Mouse (Mus musculus) hindbrain, embryonic 14.5 days (tissue): ENCODE measurements around the gene Adamts9. TPM values are rescaled to one million over a fixed set of nuclear protein-coding genes. Genes with fewer than 3 reads are reported as not detected.
A peak's percentile ranks its signal among the peaks of the same experiment; 100 is the strongest.

Source experiments
- ATAC-seq: fragments of 200-750 bp; cut with Nextera tagmentation; 2 replicates; pipeline ENCODE4 v1.8.0; 2017; ENCODE audit warnings: moderate number of reproducible peaks, mild to moderate bottlenecking, moderate TSS enrichment, moderate library complexity; ENCODE audit not compliant: low FRiP score
- DNase-seq: peaks from one replicate; pipeline ENCODE4 v3.0.0-alpha.2; 2015; ENCODE audit warnings: low spot score
- H3K27ac ChIP-seq: fragments of 300-500 bp; sonication (generic); 2 replicates; pipeline ENCODE4 v1.5.1; 2014; ENCODE audit warnings: mild to moderate bottlenecking, moderate library complexity
- H3K27me3 ChIP-seq: fragments of 300-500 bp; sonication (generic); 2 replicates; pipeline ENCODE4 v1.6.1; 2014; ENCODE audit warnings: mild to moderate bottlenecking, low read length, mixed read lengths; ENCODE audit not compliant: control insufficient read depth, insufficient read depth
- H3K36me3 ChIP-seq: fragments of 300-500 bp; sonication (generic); replicated peaks from 2 replicates; pipeline ENCODE4 v1.6.1; 2014; ENCODE audit not compliant: control insufficient read depth, insufficient read depth
- H3K4me1 ChIP-seq: fragments of 300-500 bp; sonication (generic); replicated peaks from 2 replicates; pipeline ENCODE4 v1.6.1; 2014; ENCODE audit warnings: antibody characterized with exemption, low read length, mixed read lengths; ENCODE audit not compliant: control insufficient read depth, insufficient read depth
- H3K4me2 ChIP-seq: fragments of 300-500 bp; sonication (generic); replicated peaks from 2 replicates; pipeline ENCODE4 v1.6.1; 2014; ENCODE audit warnings: mild to moderate bottlenecking, moderate library complexity
- H3K4me3 ChIP-seq: fragments of 300-500 bp; sonication (generic); replicated peaks from 2 replicates; pipeline ENCODE4 v1.5.1; 2014; ENCODE audit warnings: mild to moderate bottlenecking, low read length
- H3K9ac ChIP-seq: fragments of 300-500 bp; sonication (generic); 2 replicates; pipeline ENCODE4 v1.6.1; 2014
- H3K9me3 ChIP-seq: fragments of 300-500 bp; sonication (generic); 2 replicates; pipeline ENCODE4 v1.6.1; 2016; ENCODE audit warnings: low read length; ENCODE audit not compliant: control insufficient read depth
- WGBS: fragments of 180-500 bp; shearing (Covaris S2); extraction: QIAGEN DNeasy Blood & Tissue Kit; methylation state at CpG from one replicate; pipeline ENCODE4 v1.1.7; 2014; 5-methylcytosine and 5-hydroxymethylcytosine counted together
- polyA plus RNA-seq: library from polyadenylated mRNA; unstranded; fragments of >200 nt; fragmentation: Nextera tagmentation; extraction: Ambion mirVana; gene quantifications from 2 replicates; pipeline ENCODE4 v1.2.1, GENCODE M21; 2014

Gene Adamts9
- polyA plus RNA-seq, 1 experiment from 2014 or later, result 2.1 TPM

DNA sequence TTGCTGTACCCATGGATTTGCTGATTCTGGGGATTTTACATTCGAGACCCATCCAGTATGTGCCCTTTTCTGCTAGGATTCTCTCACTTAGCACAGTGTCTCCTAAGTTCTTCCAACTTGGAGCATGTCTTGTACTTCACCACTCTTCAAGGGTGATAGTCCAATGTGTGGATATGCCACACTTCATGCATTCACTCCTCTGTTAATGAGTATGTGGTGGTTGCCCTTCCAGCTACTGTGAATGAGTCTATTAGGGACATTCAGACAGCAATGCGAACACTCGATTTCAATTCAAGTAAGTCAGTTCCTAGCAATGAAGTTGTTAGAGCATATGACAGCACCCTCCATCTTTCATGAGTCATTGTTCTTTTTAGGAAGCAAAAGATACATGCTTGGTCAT lies 133.5 kb downstream of the Adamts9 start:
- ATAC-seq (no peak), DNase-seq (no peak)
- no peak overlapping the region for H3K4me3 ChIP-seq
- WGBS, result 88% methylated on average over 3 of the region's 3 CpGs
- no peaks in the 10 kb centered on the region for H3K4me1 ChIP-seq
- no peaks in the 10 kb centered on the region for H3K9me3 ChIP-seq
- H3K4me2 ChIP-seq, result no peak overlapping the region
- no peaks in the 10 kb centered on the region for H3K27me3 ChIP-seq
- no peaks in the 10 kb centered on the region for H3K36me3 ChIP-seq
- no peak overlapping the region for H3K27ac ChIP-seq
- no peak overlapping the region for H3K9ac ChIP-seq

DNA sequence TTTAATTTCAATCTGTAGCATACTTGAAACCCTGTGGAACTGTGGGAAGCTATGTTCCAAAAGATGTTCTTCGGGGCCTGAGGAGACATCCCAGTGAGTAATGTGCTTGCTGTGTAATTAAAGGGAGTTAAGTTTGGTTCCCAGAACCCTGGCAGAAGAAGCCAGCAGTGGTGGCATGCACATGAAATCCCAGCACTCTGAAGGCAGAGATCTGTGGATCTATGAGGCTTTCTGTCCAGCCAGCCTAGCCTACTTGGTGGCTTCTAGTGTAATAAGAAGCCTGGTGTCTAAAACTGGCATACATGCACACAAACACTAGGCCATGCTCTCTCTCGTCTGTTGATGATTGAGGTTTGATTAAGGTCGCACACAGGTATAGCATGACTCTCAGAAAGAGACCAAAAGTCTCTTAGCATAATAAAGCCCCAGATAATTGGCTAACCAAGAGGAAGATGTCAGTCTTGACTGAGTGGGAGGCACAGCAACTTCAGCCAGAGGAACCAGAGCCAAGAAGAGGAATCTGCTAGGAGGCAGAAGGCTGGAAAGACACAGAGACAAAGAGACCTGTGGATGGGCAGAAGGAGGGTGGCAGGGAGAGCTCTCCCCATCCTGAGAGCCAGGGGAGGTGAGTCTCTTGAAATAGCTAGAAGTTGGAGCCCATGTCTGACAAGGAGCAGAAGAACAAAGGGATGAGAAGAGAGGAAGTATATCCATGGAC lies 138.9 kb downstream of the Adamts9 start:
- H3K36me3 ChIP-seq, result no peaks in the 10 kb centered on the region
- ATAC-seq, result no peak
- H3K4me3 ChIP-seq, result no peak overlapping the region
- WGBS, result 83% methylated on average over 3 of the region's 3 CpGs
- H3K4me1 ChIP-seq, result 0 out of 2 replicates have a peak, but pooled peaks cover 3% of the 10 kb centered on the region
- H3K27ac ChIP-seq, result no peak overlapping the region
- no peaks in the 10 kb centered on the region for H3K9me3 ChIP-seq
- no peak overlapping the region for H3K9ac ChIP-seq
- H3K4me2 ChIP-seq, result no peak overlapping the region
- no peaks in the 10 kb centered on the region for H3K27me3 ChIP-seq
- no peak for DNase-seq

DNA sequence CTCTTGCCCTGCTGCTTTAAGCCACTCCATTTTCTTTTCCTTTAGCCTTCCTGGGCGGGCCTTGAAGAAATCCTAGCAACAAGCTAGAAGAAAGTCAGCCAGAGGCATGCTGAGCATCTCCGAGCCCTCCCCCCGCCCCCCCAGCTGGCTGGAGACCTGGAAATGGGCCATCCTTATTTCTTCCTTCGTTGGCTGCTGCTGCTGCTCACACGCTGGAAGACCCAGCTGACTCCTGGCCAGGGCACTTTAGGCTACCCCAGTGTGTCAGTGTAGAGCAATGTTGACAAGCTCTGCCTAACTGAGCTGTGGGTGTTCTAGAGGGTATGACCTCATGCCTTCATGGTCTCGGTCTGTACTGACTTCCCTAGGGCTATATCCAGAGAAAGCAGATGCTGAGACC lies 140.1 kb downstream of the Adamts9 start:
- H3K4me1 ChIP-seq, result 0 out of 2 replicates have a peak, but pooled peaks cover 3% of the 10 kb centered on the region
- 58% methylated on average over 6 of the region's 6 CpGs for WGBS
- DNase-seq (peak; percentile 46), ATAC-seq (peak; percentile 53; the same call in 1 of the 2 replicates)
- H3K27me3 ChIP-seq, result no peaks in the 10 kb centered on the region
- no peaks in the 10 kb centered on the region for H3K36me3 ChIP-seq
- H3K4me3 ChIP-seq, result no peak overlapping the region
- no peak overlapping the region for H3K4me2 ChIP-seq
- no peaks in the 10 kb centered on the region for H3K9me3 ChIP-seq
- H3K27ac ChIP-seq, result no peak overlapping the region
- H3K9ac ChIP-seq, result no peak overlapping the region

DNA sequence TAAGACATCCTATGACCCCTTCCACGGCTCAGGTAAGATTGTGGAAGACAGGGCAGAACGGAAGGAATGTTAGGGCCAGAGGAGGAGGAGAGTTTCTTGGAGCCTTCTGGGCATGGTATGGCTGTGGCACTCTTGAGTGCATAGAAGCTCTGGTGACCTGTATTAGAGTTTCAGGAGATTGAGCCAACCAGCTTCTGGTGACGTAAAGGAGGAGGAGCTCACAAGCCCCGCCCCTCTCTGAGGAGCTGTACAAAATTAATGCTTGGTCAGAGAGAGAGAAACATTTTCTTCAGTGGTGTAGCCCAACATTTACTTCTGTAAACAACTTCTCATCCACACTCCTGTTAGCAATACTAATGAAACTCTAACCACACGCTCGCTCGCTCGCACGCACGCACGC lies 140.9 kb downstream of the Adamts9 start:
- H3K9ac ChIP-seq, result no peak overlapping the region
- H3K36me3 ChIP-seq, result no peaks in the 10 kb centered on the region
- H3K27me3 ChIP-seq, result no peaks in the 10 kb centered on the region
- H3K9me3 ChIP-seq, result no peaks in the 10 kb centered on the region
- 0 out of 2 replicates have a peak, but pooled peaks cover 3% of the 10 kb centered on the region for H3K4me1 ChIP-seq
- H3K4me2 ChIP-seq, result no peak overlapping the region
- H3K4me3 ChIP-seq, result no peak overlapping the region
- no peak overlapping the region for H3K27ac ChIP-seq
- WGBS, result 91% methylated on average over 11 of the region's 11 CpGs
- ATAC-seq (no peak), DNase-seq (no peak)

DNA sequence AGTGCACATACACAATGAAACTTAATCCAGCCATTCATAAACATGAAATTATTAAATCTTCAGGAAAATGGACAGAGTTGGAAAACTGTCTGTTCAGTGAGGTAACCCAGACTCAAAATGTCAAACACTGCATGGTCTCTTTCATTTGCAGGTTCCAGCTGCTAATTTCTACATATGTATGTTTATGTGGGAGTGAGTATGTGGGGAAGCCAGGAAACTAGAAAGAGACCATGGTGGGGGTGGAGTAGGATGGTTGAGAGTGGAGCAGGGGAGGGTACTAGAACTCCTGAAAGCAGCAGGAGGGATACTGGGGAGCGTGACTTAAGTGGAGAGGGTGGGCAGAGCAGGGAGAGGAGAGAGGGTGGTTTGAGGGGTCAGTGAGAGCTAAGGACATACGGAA lies 141.8 kb downstream of the Adamts9 start:
- DNase-seq (no peak), ATAC-seq (no peak)
- Histone ChIP-seq H3K36me3 (no peaks in the 10 kb centered on the region), H3K9me3 (no peaks in the 10 kb centered on the region), H3K4me1 (0 out of 2 replicates have a peak, but pooled peaks cover 3% of the 10 kb centered on the region), H3K27ac (no peak overlapping the region), H3K4me2 (no peak overlapping the region), H3K9ac (no peak overlapping the region), H3K27me3 (no peaks in the 10 kb centered on the region), H3K4me3 (no peak overlapping the region)
- WGBS, result 72% methylated on average over 2 of the region's 2 CpGs

DNA sequence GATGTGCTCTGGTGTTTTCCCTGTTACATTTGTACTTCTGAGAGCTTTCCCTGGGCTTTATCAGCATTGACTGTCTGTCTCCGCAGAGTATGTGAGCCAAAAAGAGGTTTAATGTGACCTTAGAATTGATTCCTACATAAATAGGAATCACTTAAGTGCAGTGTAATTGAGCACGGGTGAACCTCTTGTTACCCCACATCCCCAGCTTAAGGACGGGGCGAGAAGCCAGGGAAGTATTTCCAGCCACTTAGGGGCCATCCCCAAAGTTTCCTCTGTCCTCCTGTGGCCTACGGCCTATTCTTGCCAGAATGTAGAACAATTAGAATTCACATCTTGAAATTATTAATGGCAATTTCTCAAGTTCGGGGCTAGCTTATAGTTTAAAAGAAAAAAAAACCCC lies 149.5 kb downstream of the Adamts9 start:
- no peaks in the 10 kb centered on the region for H3K9me3 ChIP-seq
- no peak overlapping the region for H3K4me2 ChIP-seq
- no peaks in the 10 kb centered on the region for H3K4me1 ChIP-seq
- no peak overlapping the region for H3K4me3 ChIP-seq
- H3K9ac ChIP-seq, result no peak overlapping the region
- H3K27ac ChIP-seq, result no peak overlapping the region
- ATAC-seq, result no peak
- DNase-seq, result no peak
- H3K27me3 ChIP-seq, result no peaks in the 10 kb centered on the region
- H3K36me3 ChIP-seq, result no peaks in the 10 kb centered on the region
- WGBS, result 84% methylated on average over 6 of the region's 6 CpGs

DNA sequence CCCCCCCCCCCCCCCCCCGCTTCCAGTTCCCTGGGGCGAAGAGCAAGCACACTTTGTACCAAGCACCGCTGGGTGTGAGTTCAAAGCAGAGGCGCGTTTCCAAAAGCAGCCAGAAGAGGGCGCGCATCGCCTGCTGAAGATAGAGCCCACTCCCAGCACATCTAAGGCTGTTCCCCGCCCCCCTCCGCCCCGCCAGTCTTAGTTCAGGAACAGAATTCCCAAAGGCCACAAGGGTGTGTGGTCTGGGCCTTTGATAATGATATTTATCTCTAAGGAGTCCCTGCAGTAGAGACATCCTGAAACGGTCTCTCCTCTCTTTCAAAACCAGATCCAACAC lies 155.9 kb downstream of the Adamts9 start:
- Histone ChIP-seq H3K27me3 (peaks cover 13% of the 10 kb centered on the region), H3K9me3 (no peaks in the 10 kb centered on the region), H3K9ac (peak overlapping the region; percentile 57; the same call in 1 of the 2 replicates), H3K4me2 (peak overlapping the region; percentile 79), H3K4me3 (peak overlapping the region; percentile 33), H3K27ac (no peak overlapping the region), H3K36me3 (no peaks in the 10 kb centered on the region), H3K4me1 (0 out of 2 replicates have a peak, but pooled peaks cover 8% of the 10 kb centered on the region)
- 1% methylated on average over 10 of the region's 12 CpGs for WGBS
- DNase-seq, result peak; percentile 95
- ATAC-seq, result peak; percentile 83; the same call in 1 of the 2 replicates

DNA sequence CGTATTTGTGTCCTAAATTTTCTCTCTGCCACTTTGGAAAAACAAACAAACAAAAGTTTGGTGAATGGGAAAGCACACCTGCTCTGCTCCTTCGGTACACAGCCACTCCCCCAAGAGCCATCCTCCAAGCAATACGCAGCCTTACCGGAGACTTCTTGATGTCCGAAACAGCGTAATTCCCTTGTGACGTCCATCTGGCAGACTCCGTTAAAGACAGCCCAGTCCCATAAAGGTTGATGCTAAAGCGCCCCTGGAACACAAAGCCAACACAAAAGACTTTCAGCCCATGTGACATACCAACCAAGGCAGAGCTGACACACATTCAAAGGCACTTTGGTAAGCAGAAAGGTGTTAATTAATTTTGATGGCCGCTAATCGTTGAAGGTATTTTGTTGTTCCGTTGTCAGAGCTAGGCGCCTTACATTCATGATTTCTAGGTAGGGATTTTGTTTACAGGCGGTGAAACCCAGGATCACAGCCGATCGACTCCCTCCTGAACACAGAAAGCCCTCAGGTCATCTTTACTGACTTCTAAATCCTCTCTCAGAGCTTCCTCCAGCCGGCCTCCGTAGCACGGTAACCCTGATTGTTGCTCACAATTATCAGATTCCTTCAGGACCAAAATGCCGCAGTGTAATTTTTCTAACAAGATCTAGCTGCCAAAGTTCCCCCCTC lies 156.5 kb downstream of the Adamts9 start:
- peak; percentile 31; the same call in 1 of the 2 replicates for ATAC-seq

DNA sequence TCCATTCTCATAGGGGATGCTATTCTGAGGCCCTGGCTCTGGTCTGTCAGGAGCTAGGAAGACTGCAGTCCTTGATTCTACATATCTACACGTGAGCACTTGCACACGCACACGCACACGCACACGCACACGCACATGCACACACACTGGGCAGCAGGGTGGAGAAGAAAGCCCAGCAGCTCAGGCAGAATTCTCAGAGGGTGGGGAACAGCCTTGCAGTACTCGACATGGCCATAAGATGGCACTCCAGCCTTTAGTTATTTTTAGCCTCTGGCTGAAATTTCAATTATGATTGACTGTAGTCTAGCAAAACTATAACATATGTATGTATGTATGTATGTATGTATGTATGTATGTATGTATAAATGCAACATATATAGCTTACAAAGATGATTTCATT lies 158.5 kb downstream of the Adamts9 start:
- Histone ChIP-seq H3K9me3 (no peaks in the 10 kb centered on the region), H3K36me3 (no peaks in the 10 kb centered on the region), H3K9ac (no peak overlapping the region), H3K4me2 (no peak overlapping the region), H3K4me1 (0 out of 2 replicates have a peak, but pooled peaks cover 8% of the 10 kb centered on the region), H3K4me3 (no peak overlapping the region), H3K27ac (no peak overlapping the region), H3K27me3 (peaks cover 13% of the 10 kb centered on the region)
- peak; percentile 88 for DNase-seq
- ATAC-seq, result no peak
- 4% methylated on average over 7 of the region's 7 CpGs for WGBS

More for the DNA sequence above, 156.5 kb downstream of the Adamts9 start:
- Histone ChIP-seq H3K4me1 (0 out of 2 replicates have a peak, but pooled peaks cover 8% of the 10 kb centered on the region), H3K36me3 (no peaks in the 10 kb centered on the region), H3K27me3 (peaks cover 13% of the 10 kb centered on the region), H3K4me3 (peak overlapping the region; percentile 33), H3K27ac (no peak overlapping the region), H3K9ac (peak overlapping the region; percentile 57), H3K4me2 (peak overlapping the region; percentile 79), H3K9me3 (no peaks in the 10 kb centered on the region)
- WGBS, result 3% methylated on average over 20 of the region's 20 CpGs
- peak; percentile 57 for DNase-seq
